Mouse (Mus musculus): Measurements from ENCODE around the gene Pcnx3. TPM values are rescaled to one million over a fixed set of nuclear protein-coding genes. Genes with fewer than 3 reads are reported as not detected.

Pcnx3 gene
- total and polyA plus RNA-seq, 3 experiments: 7.1 to 34.5 (median 28.6) TPM

DNA sequence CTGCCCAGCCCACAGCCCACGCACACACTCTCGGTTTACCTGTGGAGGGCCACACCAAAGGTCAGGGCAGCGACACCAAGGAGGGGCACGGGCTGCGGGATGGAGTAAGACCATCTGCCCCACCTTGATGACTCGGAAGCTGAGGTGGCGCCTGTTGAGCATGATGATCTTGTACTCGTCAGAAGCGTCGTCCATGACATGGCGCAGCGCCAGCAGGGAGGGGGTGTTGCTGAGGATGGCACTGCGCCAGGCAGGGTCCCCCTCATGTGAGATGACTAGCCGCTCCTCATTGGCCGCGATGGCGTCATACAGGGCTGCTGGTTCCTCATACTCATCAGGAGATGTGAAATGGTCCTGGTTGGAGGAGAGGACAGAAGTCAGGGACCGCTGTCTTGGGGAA is 22.3 kb downstream of the Pcnx3 start:
- no peak for DNase-seq (ENCODE audit: extremely low read depth)
- Histone ChIP-seq H3K27me3 (replicated peaks) (no peaks in the 10 kb centered on the region), H3K4me2 (ENCODE audit: insufficient read depth, low read depth, poor library complexity, severe bottlenecking) (no peak overlapping the region), H3K4me1 (ENCODE audit: control insufficient read depth in 1 of 2, insufficient read depth in 2 of 2) (peaks cover 8 to 24% of the 10 kb centered on the region in 2 experiments), H3K36me3 (replicated peaks in 1 of 2; ENCODE audit: control insufficient read depth in 1 of 2, insufficient read depth in 1 of 2, low read length in 1 of 2) (peaks cover 61 to 70% of the 10 kb centered on the region in 2 experiments), H3K27ac (ENCODE audit: insufficient read depth, low read depth) (no peak overlapping the region), H3K9ac (ENCODE audit: insufficient read depth, low read depth) (no peak overlapping the region), H3K4me3 (replicated peaks in 1 of 3; ENCODE audit: low read depth in 2 of 3, low read length in 2 of 3, poor library complexity in 1 of 3) (no peak overlapping the region), H3K79me2 (replicated peaks; ENCODE audit: control insufficient read depth, extremely low read depth, insufficient read depth, poor library complexity, severe bottlenecking) (peaks cover 6% of the 10 kb centered on the region; the same call in 1 of the 2 replicates), H3K9me3 (replicated peaks; ENCODE audit: low read length) (no peaks in the 10 kb centered on the region)
- in situ Hi-C loops (cut with MboI; ENCODE audit: low pct_ligation_motif_present, low pct_unique_long_range_greater_than_20kb, low sequenced_read_pairs): no loop called here
- TF ChIP-seq E2F4 (IDR thresholded peaks at IDR 0.05; ENCODE audit: insufficient replicate concordance, low read depth, low read length) (no peak), USF1 (IDR thresholded peaks at IDR 0.05; ENCODE audit: low read depth, low read length) (no peak), NRF1 (IDR thresholded peaks at IDR 0.05; ENCODE audit: low read depth, low read length) (no peak), JUN (IDR thresholded peaks at IDR 0.05; ENCODE audit: insufficient read depth, low read depth, low read length) (no peak), SIN3A (IDR thresholded peaks at IDR 0.05; ENCODE audit: low read length) (no peak)
- dilution Hi-C loops (cut with MboI; ENCODE audit: extremely low pct_ligation_motif_present, extremely low pct_unique_long_range_greater_than_20kb, low sequenced_read_pairs): no loop called here

GRCm38 (mm10) chr19:5665465-5665864 is 23.2 kb downstream of the Pcnx3 start:
- Histone ChIP-seq H3K9me3 (replicated peaks; ENCODE audit: low read length) (no peaks in the 10 kb centered on the region), H3K79me2 (replicated peaks; ENCODE audit: control insufficient read depth, extremely low read depth, insufficient read depth, poor library complexity, severe bottlenecking) (peaks cover 6% of the 10 kb centered on the region; the same call in 1 of the 2 replicates), H3K27ac (ENCODE audit: insufficient read depth, low read depth) (no peak overlapping the region), H3K27me3 (replicated peaks) (no peaks in the 10 kb centered on the region), H3K4me2 (ENCODE audit: insufficient read depth, low read depth, poor library complexity, severe bottlenecking) (no peak overlapping the region), H3K4me3 (replicated peaks in 1 of 3; ENCODE audit: low read depth in 2 of 3, low read length in 2 of 3, poor library complexity in 1 of 3) (no peak overlapping the region), H3K9ac (ENCODE audit: insufficient read depth, low read depth) (no peak overlapping the region), H3K4me1 (ENCODE audit: control insufficient read depth in 1 of 2, insufficient read depth in 2 of 2) (peaks cover 10 to 29% of the 10 kb centered on the region in 2 experiments), H3K36me3 (replicated peaks in 1 of 2; ENCODE audit: control insufficient read depth in 1 of 2, insufficient read depth in 1 of 2, low read length in 1 of 2) (peaks cover 52 to 64% of the 10 kb centered on the region in 2 experiments)
- in situ Hi-C loops (cut with MboI; ENCODE audit: low pct_ligation_motif_present, low pct_unique_long_range_greater_than_20kb, low sequenced_read_pairs) (no loop called here), dilution Hi-C loops (cut with MboI; ENCODE audit: extremely low pct_ligation_motif_present, extremely low pct_unique_long_range_greater_than_20kb, low sequenced_read_pairs) (no loop called here)
- no peak for DNase-seq (ENCODE audit: extremely low read depth)
- TF ChIP-seq NELFE (IDR thresholded peaks at IDR 0.05; ENCODE audit: low read depth, low read length) (no peak), ZMIZ1 (IDR thresholded peaks at IDR 0.05; ENCODE audit: low read depth, low read length) (no peak), KAT2A (IDR thresholded peaks at IDR 0.05; ENCODE audit: insufficient replicate concordance, low read length) (no peak), MAZ (IDR thresholded peaks at IDR 0.05; ENCODE audit: low read depth, low read length) (no peak), TBP (conservative IDR thresholded peaks at IDR 0.05; ENCODE audit: low read depth, low read length) (no peak), CHD2 (IDR thresholded peaks at IDR 0.05; ENCODE audit: low read length) (no peak), JUN (IDR thresholded peaks at IDR 0.05; ENCODE audit: insufficient read depth, low read depth, low read length) (no peak), CTCF (conservative IDR thresholded peaks at IDR 0.05 in 1 of 2, IDR thresholded peaks at IDR 0.05 in 1 of 2; ENCODE audit: low read depth in 2 of 2, low read length in 2 of 2) (no peak), UBTF (IDR thresholded peaks at IDR 0.05; ENCODE audit: low read depth, low read length) (no peak), JUND (conservative IDR thresholded peaks at IDR 0.05; ENCODE audit: low read depth, low read length) (no peak), ZC3H11A (IDR thresholded peaks at IDR 0.05; ENCODE audit: low read depth, low read length) (no peak), ZKSCAN1 (IDR thresholded peaks at IDR 0.05; ENCODE audit: borderline replicate concordance, low read depth, low read length) (no peak), GABPA (IDR thresholded peaks at IDR 0.05; ENCODE audit: insufficient replicate concordance, low read depth, low read length) (no peak), E2F4 (IDR thresholded peaks at IDR 0.05; ENCODE audit: insufficient replicate concordance, low read depth, low read length) (no peak), SMC3 (IDR thresholded peaks at IDR 0.05; ENCODE audit: low read depth, low read length) (no peak), USF2 (conservative IDR thresholded peaks at IDR 0.05; ENCODE audit: low read depth, low read length) (no peak)
